Mouse (Mus musculus) olfactory bulb, adult 2 months (tissue): ENCODE results near the gene Dll4.

Experiments used
- CTCF ChIP-seq: fragments of 200-500 bp; IDR thresholded peaks from 2 replicates; pipeline ENCODE4 v1.5.1; 2012; ENCODE audit warnings: low read depth, mild to moderate bottlenecking, low read length, moderate library complexity; ENCODE audit not compliant: insufficient read depth
- POLR2A ChIP-seq: fragments of 200-500 bp; IDR thresholded peaks from 2 replicates; pipeline ENCODE4 v1.6.1; 2012; ENCODE audit warnings: mild to moderate bottlenecking, low read depth, low read length, moderate library complexity; ENCODE audit not compliant: insufficient read depth

- TF ChIP-seq CTCF (no peak), POLR2A (no peak)
Measured at GRCm38 (mm10) chr2:119332177-119332661, 6.6 kb downstream of the Dll4 start.
